Mouse (Mus musculus) lung, embryonic 16.5 days (tissue): ENCODE results near the gene Tlcd1. TPM values are rescaled to one million over a fixed set of nuclear protein-coding genes. Genes with fewer than 3 reads are reported as not detected.

Experiments
- microRNA-seq: library from miRNA; unstranded; fragments of <30 nt; microRNA quantifications from one replicate; pipeline ENCODE4, GENCODE M21; 2016
- polyA plus RNA-seq: library from polyadenylated mRNA; unstranded; fragments of >200 nt; fragmentation: Nextera tagmentation; extraction: Ambion mirVana; gene quantifications from 2 replicates; pipeline ENCODE4 v1.2.1, GENCODE M21; 2015

Tlcd1 gene
- polyA plus RNA-seq, 1 experiment from 2014 or later: 24.4 TPM

Small RNAs within 50 kb of the gene (microRNA-seq; reads per million reads assigned to microRNA genes)
- gene Mir7653: 0.99 reads per million

Other genes with a start within 250 kb of the Tlcd1 start
- 0.34 and 0.69 TPM in 2 replicates for gene Sez6, start 245.9 kb upstream of the Tlcd1 start, polyA plus RNA-seq
- gene Phf12, start 194.0 kb upstream of the Tlcd1 start, polyA plus RNA-seq: 13.8 and 13.9 TPM in 2 replicates
- 14.5 and 15.3 TPM in 2 replicates for gene Dhrs13, start 144.4 kb upstream of the Tlcd1 start, polyA plus RNA-seq
- gene Flot2, start 138.8 kb upstream of the Tlcd1 start, polyA plus RNA-seq: 67.6 and 70.0 TPM in 2 replicates
- gene Eral1, start 96.3 kb upstream of the Tlcd1 start, polyA plus RNA-seq: 35.0 and 35.1 TPM in 2 replicates
- gene Fam222b, start 82.1 kb upstream of the Tlcd1 start, polyA plus RNA-seq: 13.6 and 17.1 TPM in 2 replicates
- 84.2 and 96.3 TPM in 2 replicates for gene Traf4, start 11.1 kb upstream of the Tlcd1 start, polyA plus RNA-seq
- gene Nek8, start within 50 bp of the Tlcd1 start, polyA plus RNA-seq: 20.6 and 22.3 TPM in 2 replicates
- gene Rpl23a, start 6.9 kb downstream of the Tlcd1 start, polyA plus RNA-seq: 1,346 and 1,426 TPM in 2 replicates
- gene Rab34, start 11.7 kb downstream of the Tlcd1 start, polyA plus RNA-seq: 117 and 129 TPM in 2 replicates
- 5.3 and 6.8 TPM in 2 replicates for gene Proca1, start 16.7 kb downstream of the Tlcd1 start, polyA plus RNA-seq
- 81.9 and 84.7 TPM in 2 replicates for gene Sdf2, start 69.0 kb downstream of the Tlcd1 start, polyA plus RNA-seq
- gene Supt6, start 69.3 kb downstream of the Tlcd1 start, polyA plus RNA-seq: 24.6 and 26.2 TPM in 2 replicates
- gene 2610507B11Rik, start 85.0 kb downstream of the Tlcd1 start, polyA plus RNA-seq: 59.5 and 63.5 TPM in 2 replicates
- 0.13 and 0.35 TPM in 2 replicates for gene BC030499, start 114.1 kb downstream of the Tlcd1 start, polyA plus RNA-seq
- gene Spag5, start 124.8 kb downstream of the Tlcd1 start, polyA plus RNA-seq: 44.9 and 46.7 TPM in 2 replicates
- 8.9 and 12.1 TPM in 2 replicates for gene Aldoc, start 146.3 kb downstream of the Tlcd1 start, polyA plus RNA-seq
- gene Pigs, start 151.7 kb downstream of the Tlcd1 start, polyA plus RNA-seq: 81.8 and 84.8 TPM in 2 replicates
- gene Unc119, start 166.8 kb downstream of the Tlcd1 start, polyA plus RNA-seq: 26.6 and 27.2 TPM in 2 replicates
- 0.77 and 1.2 TPM in 2 replicates for gene Foxn1, start 209.8 kb downstream of the Tlcd1 start, polyA plus RNA-seq
- gene Slc13a2, start 245.5 kb downstream of the Tlcd1 start, polyA plus RNA-seq: 0.15 and 0.47 TPM in 2 replicates